Mouse (Mus musculus) stomach, embryonic 16.5 days (tissue): ENCODE measurements at regions not wholly inside any gene's neighbourhood (a gene's known extent, or its start where the extent isn't known, plus 50 kb on each side); places are given as distances from the start of the nearest gene placed in this dataset.

Experiments
- ATAC-seq: fragments of 200-750 bp; cut with Nextera tagmentation; 2 replicates; pipeline ENCODE4 v1.8.0; 2017; ENCODE audit warnings: moderate number of reproducible peaks, moderate TSS enrichment; ENCODE audit not compliant: insufficient read depth, low FRiP score
- H3K27ac ChIP-seq: fragments of 300-500 bp; sonication (generic); 2 replicates; pipeline ENCODE4 v1.5.1; 2014; ENCODE audit warnings: low read length
- H3K27me3 ChIP-seq: fragments of 300-500 bp; sonication (generic); 2 replicates; pipeline ENCODE4 v1.6.1; 2014; ENCODE audit warnings: low read length, control low read depth, mixed read lengths; ENCODE audit not compliant: control insufficient read depth, insufficient read depth
- H3K36me3 ChIP-seq: fragments of 300-500 bp; sonication (generic); 2 replicates; pipeline ENCODE4 v1.6.1; 2014; ENCODE audit warnings: low read length; ENCODE audit not compliant: control insufficient read depth, insufficient read depth
- H3K4me1 ChIP-seq: fragments of 300-500 bp; sonication (generic); 2 replicates; pipeline ENCODE4 v1.6.1; 2014; ENCODE audit warnings: low read length, control low read depth, mixed read lengths; ENCODE audit not compliant: control insufficient read depth, insufficient read depth
- H3K4me2 ChIP-seq: fragments of 300-500 bp; sonication (generic); 2 replicates; pipeline ENCODE4 v1.6.1; 2014; ENCODE audit warnings: low read depth, low read length, mixed read lengths
- H3K4me3 ChIP-seq: fragments of 300-500 bp; sonication (generic); replicated peaks from 2 replicates; pipeline ENCODE4 v1.5.1; 2014; ENCODE audit warnings: mild to moderate bottlenecking, low read length
- H3K9ac ChIP-seq: fragments of 300-500 bp; sonication (generic); 2 replicates; pipeline ENCODE4 v1.6.1; 2014; ENCODE audit warnings: low read length
- H3K9me3 ChIP-seq: fragments of 300-500 bp; sonication (generic); replicated peaks from 2 replicates; pipeline ENCODE4 v1.6.1; 2016; ENCODE audit warnings: low read length, control low read depth; ENCODE audit not compliant: control insufficient read depth
- WGBS: fragments of 180-500 bp; shearing (Covaris S2); extraction: QIAGEN DNeasy Blood & Tissue Kit; methylation state at CpG from one replicate; pipeline ENCODE4 v1.1.7; 2014; 5-methylcytosine and 5-hydroxymethylcytosine counted together

DNA sequence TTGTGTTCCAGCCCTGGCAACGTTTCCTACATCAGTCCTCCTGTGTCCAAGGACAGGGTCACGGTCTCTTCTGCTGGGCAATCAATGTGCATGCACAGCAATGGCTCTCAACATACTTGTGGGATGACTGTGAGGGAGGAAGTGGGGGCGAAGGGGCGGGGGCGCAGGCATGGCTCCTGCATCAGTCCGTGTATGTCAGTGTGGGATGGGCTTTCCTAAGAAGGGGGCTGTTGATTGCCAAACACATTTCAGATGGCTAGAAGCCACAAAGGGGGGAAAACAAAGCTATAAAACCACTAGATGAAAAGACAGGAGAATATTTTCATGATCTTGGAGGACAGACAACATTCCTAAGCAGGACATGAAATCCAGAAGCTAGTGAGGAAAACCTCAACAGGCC, 99.4 kb upstream of the Gli2 start:
- H3K9ac ChIP-seq: no peak overlapping the region
- H3K36me3 ChIP-seq: no peaks in the 10 kb centered on the region
- H3K27ac ChIP-seq: no peak overlapping the region
- WGBS: 77% methylated on average over 6 of the region's 6 CpGs
- H3K9me3 ChIP-seq: peaks cover 4% of the 10 kb centered on the region; the same call in 1 of the 2 replicates
- no peak for ATAC-seq
- no peak overlapping the region for H3K4me3 ChIP-seq
- no peaks in the 10 kb centered on the region for H3K27me3 ChIP-seq
- H3K4me2 ChIP-seq: no peak overlapping the region
- H3K4me1 ChIP-seq: no peaks in the 10 kb centered on the region

- Histone ChIP-seq H3K4me3 (no peak overlapping the region), H3K9ac (no peak overlapping the region), H3K4me2 (no peak overlapping the region), H3K4me1 (no peaks in the 10 kb centered on the region), H3K27me3 (no peaks in the 10 kb centered on the region), H3K27ac (no peak overlapping the region), H3K9me3 (no peaks in the 10 kb centered on the region), H3K36me3 (no peaks in the 10 kb centered on the region)
- WGBS: 69% methylated on average over 2 of the region's 2 CpGs
- ATAC-seq: no peak
Measured at GRCm38 (mm10) chr1:119147506-119147905, 94.1 kb upstream of the Gli2 start.

DNA sequence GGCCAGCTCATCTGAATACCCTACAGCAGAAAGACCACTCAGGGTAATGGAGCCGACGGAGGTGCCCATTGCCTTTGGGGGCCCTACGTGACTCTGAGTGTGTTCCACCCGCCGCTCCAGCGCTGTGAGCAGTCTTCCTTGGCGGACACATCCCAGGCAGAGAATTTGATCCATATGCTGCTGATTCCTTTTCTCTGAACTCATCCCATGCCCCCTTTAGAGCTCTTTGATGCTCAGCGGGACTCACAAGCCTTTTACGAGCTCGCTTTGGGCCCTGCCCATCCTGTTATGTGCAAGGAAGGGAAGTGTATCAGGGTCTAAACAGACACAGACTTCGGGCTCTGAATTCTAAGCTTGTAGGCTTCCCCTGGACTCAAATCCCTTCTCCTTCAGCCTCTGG, 90.4 kb upstream of the Gli2 start:
- H3K27me3 ChIP-seq: no peaks in the 10 kb centered on the region
- no peak for ATAC-seq

DNA sequence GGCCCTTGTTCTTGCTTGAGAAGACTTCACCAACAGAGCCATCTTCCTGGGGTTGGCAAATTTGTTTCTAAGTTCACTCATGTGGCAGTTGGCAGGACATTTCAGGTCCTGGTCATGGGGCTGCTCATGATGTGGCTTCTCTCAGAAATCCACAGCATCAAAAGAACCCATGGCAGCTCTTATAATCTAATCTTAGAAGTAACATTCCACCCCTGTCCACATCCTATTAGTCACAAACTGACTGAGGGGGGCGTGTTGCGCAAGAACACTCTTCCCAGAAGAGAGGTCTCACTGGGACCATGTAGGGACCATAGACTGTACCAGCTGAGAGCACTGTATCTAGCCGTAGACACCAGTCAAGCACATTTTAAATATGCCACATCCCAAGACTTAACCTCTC, 75.6 kb upstream of the Gli2 start:
- no peak for ATAC-seq
- WGBS: 93% methylated on average over 3 of the region's 3 CpGs
- H3K36me3 ChIP-seq: no peaks in the 10 kb centered on the region

More for the DNA sequence above, 90.4 kb upstream of the Gli2 start:
- Histone ChIP-seq H3K4me1 (no peaks in the 10 kb centered on the region), H3K9me3 (no peaks in the 10 kb centered on the region), H3K36me3 (no peaks in the 10 kb centered on the region), H3K27ac (no peak overlapping the region), H3K4me3 (no peak overlapping the region), H3K4me2 (no peak overlapping the region), H3K9ac (no peak overlapping the region)
- 65% methylated on average over 11 of the region's 11 CpGs for WGBS

DNA sequence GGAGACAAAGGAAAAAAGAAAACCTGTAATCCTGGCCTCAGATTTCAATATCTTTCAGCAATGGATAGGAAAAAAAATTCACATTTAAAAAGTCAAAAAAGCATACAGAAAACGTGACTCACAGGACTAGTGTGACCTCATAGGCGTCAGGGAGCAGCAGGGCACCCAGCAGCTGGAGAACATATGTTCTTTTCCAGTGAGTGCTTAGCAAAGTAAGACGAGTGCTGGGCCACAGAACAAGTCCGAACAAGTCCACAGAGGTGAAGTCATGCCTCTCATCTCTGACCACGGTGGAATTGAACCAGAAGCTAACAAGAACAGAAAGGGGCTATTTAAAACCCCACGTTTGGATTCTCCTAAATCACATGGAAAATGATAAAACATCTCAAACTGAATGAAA, 72.1 kb upstream of the Gli2 start:
- no peaks in the 10 kb centered on the region for H3K4me1 ChIP-seq
- no peak overlapping the region for H3K4me2 ChIP-seq
- H3K9ac ChIP-seq: no peak overlapping the region
- H3K9me3 ChIP-seq: no peaks in the 10 kb centered on the region
- no peaks in the 10 kb centered on the region for H3K27me3 ChIP-seq
- H3K27ac ChIP-seq: no peak overlapping the region
- no peaks in the 10 kb centered on the region for H3K36me3 ChIP-seq
- no peak for ATAC-seq
- 51% methylated on average over 6 of the region's 6 CpGs for WGBS
- no peak overlapping the region for H3K4me3 ChIP-seq

More for the DNA sequence above, 75.6 kb upstream of the Gli2 start:
- Histone ChIP-seq H3K9ac (no peak overlapping the region), H3K9me3 (no peaks in the 10 kb centered on the region), H3K27me3 (no peaks in the 10 kb centered on the region), H3K27ac (no peak overlapping the region), H3K4me1 (no peaks in the 10 kb centered on the region), H3K4me3 (no peak overlapping the region), H3K4me2 (no peak overlapping the region)

DNA sequence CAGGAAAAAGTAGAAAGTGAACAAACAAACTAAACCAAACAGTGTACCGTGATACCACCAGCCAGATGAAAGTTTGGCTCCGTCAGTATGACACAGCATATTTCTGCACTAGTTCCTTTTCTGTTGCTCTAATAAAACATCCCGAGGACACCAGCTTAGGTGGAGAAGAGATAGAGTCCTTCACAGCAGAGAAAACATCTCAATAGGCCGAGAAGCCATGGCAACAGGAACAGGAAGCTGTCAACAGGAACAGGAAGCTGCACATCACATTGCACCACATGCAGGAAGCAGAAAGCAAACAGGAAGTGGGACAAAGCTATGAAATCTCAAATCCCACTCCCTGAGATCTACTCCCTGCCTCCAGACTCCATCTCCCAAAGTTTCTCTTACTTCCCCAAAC, 71.4 kb upstream of the Gli2 start:
- Histone ChIP-seq H3K4me3 (no peak overlapping the region), H3K4me1 (no peaks in the 10 kb centered on the region), H3K4me2 (no peak overlapping the region), H3K9ac (no peak overlapping the region), H3K9me3 (no peaks in the 10 kb centered on the region), H3K36me3 (no peaks in the 10 kb centered on the region), H3K27me3 (no peaks in the 10 kb centered on the region), H3K27ac (no peak overlapping the region)
- no peak for ATAC-seq
- WGBS: 74% methylated on average over 4 of the region's 4 CpGs

- Histone ChIP-seq H3K4me1 (no peaks in the 10 kb centered on the region), H3K9me3 (no peaks in the 10 kb centered on the region)
Measured at GRCm38 (mm10) chr1:119124063-119124462, 70.6 kb upstream of the Gli2 start.

DNA sequence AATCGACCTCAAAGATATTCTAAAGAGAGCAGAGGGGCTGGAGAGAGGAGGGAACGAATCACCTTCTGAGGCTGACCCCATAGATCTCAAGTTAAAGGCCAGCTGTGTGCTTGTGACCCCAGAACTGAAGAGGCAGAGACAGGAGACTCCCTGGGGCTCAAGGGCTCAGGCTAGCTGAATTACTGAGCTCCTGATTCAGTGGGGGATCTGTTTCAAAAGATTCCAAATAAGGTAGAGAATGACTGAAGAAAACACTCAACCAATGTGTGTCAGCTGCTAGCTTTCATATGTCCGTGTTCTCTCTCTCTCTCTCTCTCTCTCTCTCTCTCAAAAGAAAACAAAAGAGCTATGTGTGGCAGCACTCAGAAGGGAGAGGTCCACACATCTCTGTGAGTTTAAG, 70.0 kb upstream of the Gli2 start:
- H3K27ac ChIP-seq: no peak overlapping the region
- no peak for ATAC-seq
- no peak overlapping the region for H3K9ac ChIP-seq
- no peaks in the 10 kb centered on the region for H3K4me1 ChIP-seq
- no peaks in the 10 kb centered on the region for H3K9me3 ChIP-seq
- H3K27me3 ChIP-seq: no peaks in the 10 kb centered on the region
- H3K4me2 ChIP-seq: no peak overlapping the region
- 29% methylated on average over 3 of the region's 3 CpGs for WGBS
- no peak overlapping the region for H3K4me3 ChIP-seq
- H3K36me3 ChIP-seq: no peaks in the 10 kb centered on the region

More at GRCm38 (mm10) chr1:119124063-119124462, 70.6 kb upstream of the Gli2 start:
- Histone ChIP-seq H3K27ac (no peak overlapping the region), H3K36me3 (no peaks in the 10 kb centered on the region), H3K4me2 (no peak overlapping the region), H3K27me3 (no peaks in the 10 kb centered on the region), H3K4me3 (no peak overlapping the region), H3K9ac (no peak overlapping the region)
- WGBS: 84% methylated on average over 2 of the region's 2 CpGs
- ATAC-seq: no peak

DNA sequence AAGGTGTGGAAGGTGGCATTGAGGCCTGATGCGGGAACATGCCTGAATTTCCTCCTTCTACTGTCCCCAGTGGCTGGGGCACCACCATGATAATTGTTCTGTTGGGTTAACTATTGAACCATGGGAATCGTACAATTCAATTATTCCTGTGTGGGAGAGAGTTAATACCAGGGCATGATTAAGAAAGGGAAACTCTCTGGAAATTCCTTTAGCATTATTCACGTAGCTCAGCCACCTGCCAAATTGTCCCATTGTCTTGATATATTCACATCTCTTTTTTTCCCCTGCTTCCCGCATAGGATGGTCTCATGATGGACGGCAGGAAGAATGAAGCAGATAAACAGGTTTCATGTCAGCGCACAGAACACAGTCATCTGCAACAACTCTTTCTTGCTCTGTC, 69.6 kb upstream of the Gli2 start:
- ATAC-seq: no peak
- H3K4me2 ChIP-seq: no peak overlapping the region
- H3K4me1 ChIP-seq: no peaks in the 10 kb centered on the region
- H3K36me3 ChIP-seq: no peaks in the 10 kb centered on the region
- no peak overlapping the region for H3K4me3 ChIP-seq
- H3K27me3 ChIP-seq: no peaks in the 10 kb centered on the region
- H3K9me3 ChIP-seq: no peaks in the 10 kb centered on the region
- H3K27ac ChIP-seq: no peak overlapping the region
- no peak overlapping the region for H3K9ac ChIP-seq
- WGBS: 51% methylated on average over 6 of the region's 6 CpGs
